Mouse (Mus musculus) spleen, adult 2 months (tissue): ENCODE data around the gene Fyb.

ENCODE experiments used
- CTCF ChIP-seq: fragments of 200-500 bp; IDR thresholded peaks from 2 replicates; pipeline ENCODE4 v1.5.1; 2011; ENCODE audit warnings: mild to moderate bottlenecking, inconsistent platforms; ENCODE audit not compliant: insufficient read depth, insufficient read length, insufficient replicate concordance; ENCODE audit errors: extremely low read depth
- POLR2A ChIP-seq: fragments of 200-500 bp; IDR thresholded peaks from 2 replicates; pipeline ENCODE4 v1.6.1; 2011; ENCODE audit warnings: low read depth, low read length, inconsistent platforms

- no peak for TF ChIP-seq POLR2A
- no peak for TF ChIP-seq CTCF
Observed at GRCm38 (mm10) chr15:6556272-6556671, 33.6 kb downstream of the Fyb start.
